Mouse (Mus musculus) cerebellum, adult 11-12 months (tissue): Measurements from ENCODE around the gene Rnf24.

ENCODE experiments used
- DNase-seq: peaks from one replicate; pipeline ENCODE4 v3.0.0; 2022

The Rnf24 gene

GRCm38 (mm10) chr2:131352747-131353563, at the start of gene Rnf24:
TSS of gene Rnf24 (minus strand) at chr2:131352892.
- DNase-seq, result peak; percentile 98

GRCm38 (mm10) chr2:131401794-131402495, 49.3 kb upstream of the Rnf24 start:
- no peak for DNase-seq

- no peak for DNase-seq
Measured at GRCm38 (mm10) chr2:131400846-131401245, 48.2 kb upstream of the Rnf24 start.

GRCm38 (mm10) chr2:131397323-131397848, 44.7 kb upstream of the Rnf24 start:
- no peak for DNase-seq

GRCm38 (mm10) chr2:131386350-131386962, 33.8 kb upstream of the Rnf24 start:
- no peak for DNase-seq

GRCm38 (mm10) chr2:131385176-131385575, 32.5 kb upstream of the Rnf24 start:
- DNase-seq, result no peak

GRCm38 (mm10) chr2:131379541-131379940, 26.8 kb upstream of the Rnf24 start:
- DNase-seq, result no peak

- DNase-seq, result no peak
Measured at GRCm38 (mm10) chr2:131378872-131379271, 26.2 kb upstream of the Rnf24 start.

- DNase-seq, result no peak
Measured at GRCm38 (mm10) chr2:131377055-131377454, 24.4 kb upstream of the Rnf24 start.

- no peak for DNase-seq
Measured at GRCm38 (mm10) chr2:131373656-131374055, 21.0 kb upstream of the Rnf24 start.

- no peak for DNase-seq
Measured at GRCm38 (mm10) chr2:131372276-131372877, 19.7 kb upstream of the Rnf24 start.

GRCm38 (mm10) chr2:131371811-131372210, 19.1 kb upstream of the Rnf24 start:
- DNase-seq, result no peak

GRCm38 (mm10) chr2:131370828-131371227, 18.1 kb upstream of the Rnf24 start:
- DNase-seq, result no peak

- DNase-seq, result no peak
Measured at GRCm38 (mm10) chr2:131364689-131365088, 12.0 kb upstream of the Rnf24 start.

GRCm38 (mm10) chr2:131358481-131358880, 5.8 kb upstream of the Rnf24 start:
- no peak for DNase-seq

GRCm38 (mm10) chr2:131354049-131354448, 1.4 kb upstream of the Rnf24 start:
- DNase-seq, result no peak

- DNase-seq, result no peak
Measured at GRCm38 (mm10) chr2:131353564-131353915, 848 bp upstream of the Rnf24 start.

GRCm38 (mm10) chr2:131351968-131352746, 535 bp downstream of the Rnf24 start:
- no peak for DNase-seq

GRCm38 (mm10) chr2:131351471-131351870, 1.2 kb downstream of the Rnf24 start:
- no peak for DNase-seq

- no peak for DNase-seq
Measured at GRCm38 (mm10) chr2:131350301-131350700, 2.4 kb downstream of the Rnf24 start.

GRCm38 (mm10) chr2:131345556-131345955, 7.1 kb downstream of the Rnf24 start:
- DNase-seq, result no peak

GRCm38 (mm10) chr2:131344449-131344848, 8.2 kb downstream of the Rnf24 start:
- peak; percentile 81 for DNase-seq
